Mouse (Mus musculus) thymus, postnatal 4 days (tissue): ENCODE measurements around the gene Chdh.

Source experiments
- DNase-seq: peaks from one replicate; pipeline ENCODE4 v3.0.0; 2021

Gene Chdh

GRCm38 (mm10) chr14:30064864-30065263, 56.0 kb downstream of the Chdh start:
- DNase-seq, result no peak

GRCm38 (mm10) chr14:30066752-30067151, 57.9 kb downstream of the Chdh start:
- DNase-seq, result no peak

GRCm38 (mm10) chr14:30068566-30068965, 59.7 kb downstream of the Chdh start:
- no peak for DNase-seq

GRCm38 (mm10) chr14:30075268-30075887, 66.6 kb downstream of the Chdh start:
- DNase-seq, result no peak

GRCm38 (mm10) chr14:30078115-30078808, 69.4 kb downstream of the Chdh start:
- peak; percentile 22 for DNase-seq

DNA sequence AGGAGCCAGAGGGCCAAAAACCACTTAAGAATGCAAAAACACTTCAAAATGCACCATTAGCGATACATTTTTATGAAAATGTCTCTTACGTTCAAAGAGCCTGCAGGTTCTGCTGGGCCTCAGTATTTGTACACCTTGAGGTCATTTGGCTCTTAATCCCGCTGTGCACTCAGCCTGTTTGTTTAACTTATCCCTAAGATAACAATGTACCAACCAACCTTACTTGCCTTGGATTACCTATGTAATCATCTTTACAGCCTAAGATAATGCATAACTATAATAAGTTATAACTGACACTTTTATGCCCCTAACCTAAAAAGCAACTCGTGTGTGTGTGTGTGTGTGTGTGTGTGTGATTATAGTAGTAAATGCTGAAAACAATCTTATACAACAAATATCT, 70.9 kb downstream of the Chdh start:
- DNase-seq, result no peak
